Mouse (Mus musculus) cerebral cortex, adult 2 months (tissue): ENCODE measurements around the gene Scg5.

ENCODE experiments used
- WGBS: fragments of 180-500 bp; shearing (Covaris S2); methylation state at CpG from one replicate; pipeline ENCODE4 v1.1.7; 2018; 5-methylcytosine and 5-hydroxymethylcytosine counted together

The Scg5 gene

GRCm38 (mm10) chr2:113806851-113807577, 21.9 kb downstream of the Scg5 start:
- 75% methylated on average over 10 of the region's 10 CpGs for WGBS

- WGBS, result 35% methylated on average over 4 of the region's 4 CpGs
These were observed 23.2 kb downstream of the Scg5 start for GRCm38 (mm10) chr2:113805765-113806164.

DNA sequence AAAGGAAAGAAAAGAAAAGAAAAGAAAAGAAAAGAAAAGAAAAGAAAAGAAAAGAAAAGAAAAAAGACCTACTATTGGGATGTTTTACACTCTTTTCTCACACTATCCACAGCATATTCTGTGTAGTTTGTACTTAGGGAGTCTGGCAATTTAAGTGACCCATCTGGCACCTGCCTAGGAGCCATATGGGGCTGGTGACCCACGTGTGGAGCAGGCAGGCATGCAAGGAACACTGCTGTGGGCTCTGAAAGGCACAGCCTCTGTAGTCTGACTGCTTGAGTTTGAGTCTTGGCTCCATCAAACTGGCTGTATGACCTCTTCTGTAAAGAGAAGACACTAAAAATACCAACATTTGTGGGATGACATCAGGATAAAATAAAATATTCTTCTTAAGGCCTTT, 25.2 kb downstream of the Scg5 start:
- 17% methylated on average over 1 of the region's 1 CpGs for WGBS

- 61% methylated on average over 5 of the region's 5 CpGs for WGBS
These were observed 28.1 kb downstream of the Scg5 start for GRCm38 (mm10) chr2:113800846-113801245.

- 74% methylated on average over 13 of the region's 13 CpGs for WGBS
These were observed 30.3 kb downstream of the Scg5 start for GRCm38 (mm10) chr2:113798605-113799004.

- WGBS, result 49% methylated on average over 4 of the region's 4 CpGs
These were observed 33.7 kb downstream of the Scg5 start for GRCm38 (mm10) chr2:113795186-113795585.

DNA sequence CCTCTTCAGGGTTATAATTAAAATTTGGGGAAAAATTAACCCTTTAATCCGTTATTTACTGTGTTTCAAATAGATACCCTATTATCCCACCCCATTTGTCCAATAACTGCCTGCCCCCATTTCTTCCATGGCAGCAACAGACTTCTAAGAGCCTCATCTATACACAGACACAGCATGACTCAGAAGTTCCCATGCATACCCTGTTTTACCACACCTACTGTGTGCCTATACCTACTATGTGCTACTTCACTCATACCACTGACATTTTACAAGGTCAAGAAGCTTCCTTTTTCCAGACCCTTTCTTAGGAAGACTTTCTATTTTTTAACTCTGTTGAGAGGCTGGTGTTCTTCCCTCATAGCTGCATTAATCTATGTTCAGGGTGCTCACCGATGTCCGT, 35.4 kb downstream of the Scg5 start:
- 85% methylated on average over 3 of the region's 3 CpGs for WGBS

DNA sequence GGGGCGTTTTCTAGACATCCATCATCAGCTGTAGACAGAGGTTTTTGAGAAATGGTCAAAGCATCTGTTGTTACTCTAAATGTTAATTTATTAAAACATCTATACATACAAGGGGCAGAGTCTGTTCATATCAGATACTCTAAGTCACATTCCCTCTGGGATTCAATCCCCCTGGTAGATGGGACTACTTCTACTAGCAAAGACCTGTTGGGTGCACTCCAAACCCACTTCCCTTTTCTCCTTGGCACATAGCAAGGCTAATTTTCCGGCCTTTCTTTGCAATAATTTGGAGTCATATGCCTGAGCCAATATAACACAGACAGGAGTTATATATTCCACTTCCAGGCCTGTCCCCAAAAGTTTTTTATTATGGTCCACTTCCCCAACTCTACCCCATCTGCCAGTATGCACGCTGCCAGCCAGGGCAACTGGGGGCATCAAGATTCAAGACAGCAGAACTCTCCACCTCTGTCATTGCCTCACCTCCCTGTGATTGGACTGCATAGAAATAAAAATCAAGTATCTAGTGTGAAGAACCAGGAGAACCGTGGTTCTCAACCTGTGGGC, 40.0 kb downstream of the Scg5 start:
- WGBS, result 91% methylated on average over 4 of the region's 4 CpGs

DNA sequence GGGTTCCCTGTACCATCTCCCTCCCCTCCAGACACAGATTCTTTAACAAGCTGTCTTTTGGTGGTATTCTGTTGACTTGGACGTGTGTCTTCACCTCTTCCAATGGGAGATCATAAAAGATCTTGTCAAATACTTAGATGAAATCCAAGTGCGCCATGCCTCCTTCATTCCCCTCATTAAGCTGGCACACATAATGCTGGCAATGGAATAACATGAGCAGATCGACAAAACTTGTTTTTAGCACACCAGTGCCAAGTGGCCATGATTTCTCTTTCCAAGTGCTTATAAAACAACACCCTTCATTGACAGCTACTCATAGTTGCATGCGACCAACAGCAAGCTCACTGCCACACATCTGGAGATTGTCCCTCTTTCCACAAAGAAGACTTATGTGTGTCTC, 41.0 kb downstream of the Scg5 start:
- 71% methylated on average over 4 of the region's 4 CpGs for WGBS

DNA sequence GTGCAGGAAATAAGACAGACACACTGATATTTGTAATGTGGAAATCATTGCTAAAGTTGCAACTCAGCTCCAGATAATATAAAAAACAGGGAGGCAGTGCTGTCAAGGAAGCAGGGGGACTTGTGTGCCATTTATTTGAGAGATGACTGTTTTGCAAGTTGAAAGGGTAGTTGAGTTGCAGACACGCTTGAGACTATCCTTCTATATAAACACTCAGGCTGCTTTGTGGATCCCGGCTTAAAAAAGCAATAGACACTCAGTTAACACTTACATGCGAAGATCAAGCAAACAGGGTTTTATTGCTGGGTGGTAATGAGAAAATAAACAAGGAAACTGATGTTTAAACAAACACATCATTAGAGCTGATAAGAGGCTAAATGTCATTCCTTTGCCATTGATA, 44.1 kb downstream of the Scg5 start:
- 79% methylated on average over 3 of the region's 3 CpGs for WGBS

GRCm38 (mm10) chr2:113781521-113781920, 47.4 kb downstream of the Scg5 start:
- WGBS, result 64% methylated on average over 4 of the region's 4 CpGs

DNA sequence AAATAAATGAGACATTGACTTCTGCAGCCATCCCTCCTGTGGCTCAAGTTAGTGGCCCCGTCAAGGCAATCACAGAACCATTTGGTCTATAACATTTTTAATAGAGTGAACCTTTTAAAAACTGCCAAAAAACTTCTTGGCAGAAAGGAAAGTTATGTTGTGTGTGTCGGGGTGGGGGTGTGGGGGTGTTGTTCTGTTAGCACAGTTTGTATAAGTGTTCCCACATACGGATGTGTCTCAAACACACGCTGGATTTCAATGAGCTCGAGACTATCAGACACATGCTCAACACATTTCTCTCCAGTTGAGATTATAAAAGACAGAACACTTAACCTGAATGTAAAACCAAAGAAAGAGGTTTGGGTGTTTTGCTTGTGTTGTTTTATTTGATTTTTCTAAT, 47.8 kb downstream of the Scg5 start:
- 39% methylated on average over 5 of the region's 5 CpGs for WGBS

DNA sequence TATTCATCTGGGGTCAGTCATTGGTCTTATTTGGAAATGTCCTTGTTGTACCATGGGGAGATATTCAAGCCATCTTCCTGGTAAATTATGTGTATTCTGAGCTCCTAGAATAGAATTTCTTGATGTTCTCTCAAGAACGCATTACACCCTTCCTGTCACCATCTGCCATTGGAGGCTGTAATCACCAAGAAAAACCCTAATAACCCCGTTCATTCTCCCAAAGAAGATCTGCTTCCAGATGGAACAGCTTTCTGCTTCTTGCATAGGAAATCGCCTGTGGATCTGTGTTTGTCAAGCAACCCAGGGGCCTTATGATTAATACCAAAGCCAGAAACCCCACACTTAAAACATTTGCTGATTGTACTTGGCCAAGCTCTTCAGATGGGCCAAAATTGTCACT, 49.6 kb downstream of the Scg5 start:
- 63% methylated on average over 3 of the region's 3 CpGs for WGBS

DNA sequence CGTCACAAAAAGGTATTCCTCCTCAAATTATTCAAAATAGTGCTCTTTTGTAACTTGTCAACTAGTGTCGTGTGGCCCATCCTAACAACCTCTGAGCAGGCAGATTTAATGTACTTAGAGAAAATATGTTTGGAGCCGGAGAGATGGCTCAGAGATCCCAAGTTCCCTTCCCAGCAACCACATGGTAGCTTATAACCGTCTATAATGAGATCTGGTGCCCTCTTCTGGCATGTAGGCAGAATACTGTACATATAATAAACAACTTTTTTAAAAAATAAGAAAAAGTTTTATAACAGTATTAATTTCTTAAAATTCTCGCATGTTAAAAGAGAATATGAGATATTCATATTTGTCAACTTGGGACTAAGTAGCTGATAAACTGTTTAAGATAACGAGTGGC, 50.9 kb downstream of the Scg5 start:
- WGBS, result 78% methylated on average over 6 of the region's 6 CpGs

DNA sequence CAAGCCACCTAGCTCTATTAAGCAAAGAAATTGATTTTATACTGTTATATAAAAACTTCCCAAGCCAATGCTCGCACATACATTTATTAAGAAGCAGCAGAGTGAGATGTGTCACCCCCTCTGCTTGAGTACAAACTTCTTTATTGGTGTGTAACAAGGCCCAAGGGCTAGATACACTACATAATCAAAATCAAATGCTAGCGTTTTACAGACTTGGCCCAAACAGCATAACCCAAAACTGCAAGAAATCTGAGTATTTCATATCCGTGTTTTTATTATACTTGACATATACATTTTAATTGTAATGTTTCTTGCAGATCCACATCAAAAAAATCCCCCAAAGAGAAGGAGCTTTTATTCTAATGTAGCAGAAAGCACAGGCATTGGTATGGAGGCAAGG, 52.6 kb downstream of the Scg5 start:
- WGBS, result 83% methylated on average over 3 of the region's 3 CpGs

DNA sequence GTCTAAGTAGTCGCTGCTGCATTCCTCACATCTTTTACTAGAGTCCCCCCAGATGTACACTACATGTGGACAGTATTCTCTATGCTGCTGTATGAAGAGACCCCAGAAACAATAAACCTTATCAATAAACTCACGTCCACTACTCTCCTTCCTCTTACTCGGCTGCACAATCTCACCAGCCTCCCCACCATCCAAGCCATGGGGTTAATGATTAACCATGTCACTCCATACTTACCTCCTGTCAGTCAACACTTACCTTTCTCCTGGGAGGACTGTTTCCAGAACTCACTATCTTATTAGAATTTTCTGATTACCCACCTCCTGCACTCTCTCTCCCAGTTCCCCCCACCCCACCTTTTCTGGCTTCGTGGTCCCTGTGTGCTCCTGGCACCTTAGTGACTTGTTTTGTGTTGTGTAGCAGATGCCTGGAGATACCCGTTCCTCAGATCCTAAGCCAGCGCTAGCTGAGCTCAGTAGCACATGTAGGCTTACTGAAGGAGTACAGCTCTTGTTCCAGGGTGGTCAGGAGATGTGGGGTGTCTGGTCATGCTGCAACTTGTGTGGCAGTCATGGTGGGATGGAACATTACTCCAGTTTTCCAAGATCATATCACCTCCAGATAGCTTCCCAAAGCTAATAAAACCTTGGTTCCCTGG, 54.6 kb downstream of the Scg5 start:
- 86% methylated on average over 6 of the region's 6 CpGs for WGBS

- 57% methylated on average over 8 of the region's 8 CpGs for WGBS
These were observed 60.2 kb downstream of the Scg5 start for GRCm38 (mm10) chr2:113768541-113769303.

GRCm38 (mm10) chr2:113765885-113766284, 63.0 kb downstream of the Scg5 start:
- 52% methylated on average over 1 of the region's 1 CpGs for WGBS

DNA sequence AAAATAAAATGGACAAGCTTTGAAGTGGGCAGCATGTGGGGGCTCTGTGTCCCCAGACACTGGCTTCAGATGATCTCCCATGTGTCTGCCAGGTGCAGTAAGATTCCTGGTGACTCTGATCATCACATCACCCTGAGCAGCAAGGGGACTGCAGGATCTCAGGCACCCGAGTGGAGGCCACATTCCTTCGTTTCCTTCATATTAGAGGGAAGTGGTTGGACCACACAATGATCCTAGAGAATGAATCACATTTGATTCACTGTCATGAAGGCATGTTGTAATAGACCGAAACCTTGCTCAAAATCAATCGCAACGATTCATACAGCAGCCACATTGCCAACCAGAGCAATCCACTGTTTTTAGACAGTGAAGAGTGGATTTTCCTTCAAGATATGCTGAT, 64.0 kb downstream of the Scg5 start:
- WGBS, result 85% methylated on average over 5 of the region's 5 CpGs

- 2% methylated on average over 64 of the region's 64 CpGs for WGBS
These were observed 70.4 kb downstream of the Scg5 start, which contains the start of gene Grem1 for GRCm38 (mm10) chr2:113758311-113759161. Gene Grem1, minus strand, starts transcription at chr2:113758646.

GRCm38 (mm10) chr2:113757525-113758310, 71.2 kb downstream of the Scg5 start:
- 1% methylated on average over 47 of the region's 47 CpGs for WGBS
